Mouse (Mus musculus) ES-Bruce4 (cell line): Measurements from ENCODE around the gene Adar.

Experiments used
- CTCF ChIP-seq: IDR thresholded peaks from one replicate; pipeline ENCODE4 v1.8.1; 2011; ENCODE audit warnings: low read depth, low read length
- EP300 ChIP-seq: IDR thresholded peaks from 2 replicates; pipeline ENCODE4 v1.6.1; 2011; ENCODE audit warnings: low read depth, low read length; ENCODE audit not compliant: insufficient read depth
- POLR2A ChIP-seq: IDR thresholded peaks from one replicate; pipeline ENCODE4 v1.8.1; 2011; ENCODE audit warnings: low read length; ENCODE audit not compliant: insufficient read depth

- no peak for TF ChIP-seq POLR2A
- TF ChIP-seq EP300 = no peak
- TF ChIP-seq CTCF = no peak
These were observed 8.7 kb downstream of the Adar start for GRCm38 (mm10) chr3:89723400-89724084.
